Mouse (Mus musculus): ENCODE measurements around the gene Pole3. TPM values are rescaled to one million over a fixed set of nuclear protein-coding genes. Genes with fewer than 3 reads are reported as not detected.

Gene Pole3
- polyA plus RNA-seq, 1 experiment from 2014 or later, result 68.2 TPM

DNA sequence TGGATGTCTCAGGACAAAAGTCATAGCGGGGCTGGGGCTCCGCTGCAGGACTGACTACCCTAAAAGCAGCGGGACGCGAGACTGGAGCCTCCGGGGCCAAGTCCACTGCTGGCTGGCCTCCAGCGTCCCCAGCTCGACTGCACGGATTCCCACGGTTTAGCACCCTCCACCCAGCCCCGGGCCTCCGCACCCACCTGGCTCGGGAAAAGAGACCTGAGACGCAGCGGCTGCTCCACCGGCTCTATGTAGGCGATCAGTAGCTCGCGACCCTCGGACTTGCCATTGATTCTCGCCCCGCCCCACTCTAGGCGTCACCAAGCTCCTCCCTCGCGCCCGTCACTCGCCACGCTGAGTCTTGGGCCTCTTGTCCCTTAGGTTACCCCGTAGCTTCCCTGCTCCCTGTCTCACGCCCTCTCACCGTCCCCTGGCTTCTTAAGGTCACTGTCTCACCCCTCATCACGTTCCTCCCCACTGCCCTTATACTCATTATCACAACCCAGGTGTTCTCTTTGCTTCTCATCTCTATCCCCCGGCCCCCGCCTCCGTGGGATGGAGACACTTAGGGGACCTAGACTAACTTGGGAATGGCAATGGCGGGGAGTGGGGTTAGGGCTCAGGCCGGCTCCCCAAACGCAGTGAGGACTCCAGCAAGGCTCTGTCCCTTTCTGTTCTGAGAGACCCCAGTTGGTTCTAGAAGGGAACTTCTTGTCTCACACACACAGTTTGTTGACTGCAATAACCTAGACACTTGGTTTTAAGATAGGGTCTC, 22.7 kb downstream of the Pole3 start:
- peak overlapping the region; percentile 78 for H3K27ac ChIP-seq
- peak overlapping the region; percentile 86 for H3K9ac ChIP-seq
- peak overlapping the region; percentile 79 for H3K4me3 ChIP-seq
- peaks cover 11% of the 10 kb centered on the region for H3K4me1 ChIP-seq (replicated peaks)
- H3K4me2 ChIP-seq, result peak overlapping the region; percentile 67
- H3K36me3 ChIP-seq, result peaks cover 28% of the 10 kb centered on the region
- H3K9me3 ChIP-seq, result no peaks in the 10 kb centered on the region
- H3K27me3 ChIP-seq, result no peaks in the 10 kb centered on the region
- peak; percentile 95 for ATAC-seq (ENCODE audit: low FRiP score)
- 2% methylated on average over 38 of the region's 38 CpGs for WGBS

DNA sequence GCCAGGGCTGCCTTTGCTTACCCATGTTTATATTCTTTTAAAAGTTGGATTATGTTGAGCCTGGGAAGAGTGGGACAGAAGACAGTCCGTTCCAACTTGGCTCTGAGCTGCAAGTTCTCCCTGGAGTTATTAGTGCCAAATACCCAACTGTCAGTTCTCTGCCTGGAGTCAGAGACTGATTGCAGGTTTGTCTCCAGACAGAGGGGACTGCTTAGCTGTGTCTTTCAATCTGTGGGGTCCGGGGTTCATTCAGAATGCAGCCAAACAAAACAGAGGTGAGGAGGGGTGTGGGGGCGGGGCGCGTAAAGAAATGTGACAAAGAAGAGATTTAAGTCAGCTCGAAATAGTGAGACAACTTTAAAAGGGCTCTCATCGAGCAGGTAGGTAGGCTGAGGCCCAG, 23.3 kb downstream of the Pole3 start:
- Histone ChIP-seq H3K4me3 (peak overlapping the region; percentile 79), H3K9ac (peak overlapping the region; percentile 86), H3K4me2 (peak overlapping the region; percentile 67), H3K27me3 (no peaks in the 10 kb centered on the region), H3K27ac (peak overlapping the region; percentile 78), H3K9me3 (no peaks in the 10 kb centered on the region), H3K36me3 (peaks cover 34% of the 10 kb centered on the region), H3K4me1 (replicated peaks) (peaks cover 11% of the 10 kb centered on the region)
- ATAC-seq (ENCODE audit: low FRiP score), result peak; percentile 31
- WGBS, result 3% methylated on average over 7 of the region's 7 CpGs

DNA sequence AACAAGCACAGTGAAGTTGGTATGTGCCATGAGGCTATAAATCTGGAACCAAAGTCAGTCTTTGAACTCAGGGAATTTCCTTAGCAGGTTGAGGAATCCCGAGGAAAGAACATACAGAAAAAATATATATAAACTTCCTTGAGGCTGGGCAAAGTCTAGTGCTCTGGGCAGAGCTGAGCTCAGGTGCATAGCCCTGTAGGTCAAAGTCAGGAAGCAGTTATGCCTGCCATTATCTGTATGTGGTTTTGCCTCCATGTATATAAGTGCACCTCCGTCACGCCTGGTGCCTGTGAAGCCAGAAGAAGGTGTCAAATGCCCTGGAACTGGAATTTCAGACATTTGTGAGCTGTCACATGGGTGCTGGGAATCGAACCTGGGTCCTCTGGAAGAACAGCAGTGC, 24.1 kb downstream of the Pole3 start:
- no peak overlapping the region for H3K9ac ChIP-seq
- 94% methylated on average over 4 of the region's 4 CpGs for WGBS
- H3K27me3 ChIP-seq, result no peaks in the 10 kb centered on the region
- H3K4me1 ChIP-seq (replicated peaks), result peaks cover 11% of the 10 kb centered on the region
- H3K4me3 ChIP-seq, result no peak overlapping the region
- peaks cover 41% of the 10 kb centered on the region for H3K36me3 ChIP-seq
- peak overlapping the region; percentile 67 for H3K4me2 ChIP-seq
- ATAC-seq (ENCODE audit: low FRiP score), result no peak
- no peak overlapping the region for H3K27ac ChIP-seq
- no peaks in the 10 kb centered on the region for H3K9me3 ChIP-seq

DNA sequence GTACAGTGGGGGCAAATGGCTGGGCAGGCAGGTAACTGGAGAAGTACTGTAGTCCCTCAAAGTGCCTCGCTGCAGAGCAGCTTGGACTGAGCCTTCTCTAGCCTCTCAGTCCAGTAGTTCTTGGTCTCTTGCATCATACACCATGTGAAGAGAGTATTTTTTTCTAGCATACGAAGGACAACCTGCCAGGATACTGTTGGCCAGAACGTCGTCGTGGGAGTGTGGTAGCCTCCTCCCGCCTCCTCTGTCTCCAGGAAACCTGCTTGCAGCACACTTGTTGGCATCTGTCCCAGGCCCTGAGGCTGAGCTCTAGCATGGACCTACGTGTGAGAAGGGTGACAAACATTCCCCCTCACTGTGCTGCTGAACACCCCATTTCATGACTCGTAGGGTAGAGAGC, 28.1 kb downstream of the Pole3 start:
- WGBS, result 80% methylated on average over 8 of the region's 8 CpGs
- no peak for ATAC-seq (ENCODE audit: low FRiP score)
- Histone ChIP-seq H3K36me3 (peaks cover 41% of the 10 kb centered on the region), H3K27me3 (no peaks in the 10 kb centered on the region), H3K4me2 (no peak overlapping the region), H3K4me1 (replicated peaks) (peaks cover 7% of the 10 kb centered on the region), H3K9me3 (no peaks in the 10 kb centered on the region), H3K27ac (no peak overlapping the region), H3K9ac (no peak overlapping the region), H3K4me3 (no peak overlapping the region)

DNA sequence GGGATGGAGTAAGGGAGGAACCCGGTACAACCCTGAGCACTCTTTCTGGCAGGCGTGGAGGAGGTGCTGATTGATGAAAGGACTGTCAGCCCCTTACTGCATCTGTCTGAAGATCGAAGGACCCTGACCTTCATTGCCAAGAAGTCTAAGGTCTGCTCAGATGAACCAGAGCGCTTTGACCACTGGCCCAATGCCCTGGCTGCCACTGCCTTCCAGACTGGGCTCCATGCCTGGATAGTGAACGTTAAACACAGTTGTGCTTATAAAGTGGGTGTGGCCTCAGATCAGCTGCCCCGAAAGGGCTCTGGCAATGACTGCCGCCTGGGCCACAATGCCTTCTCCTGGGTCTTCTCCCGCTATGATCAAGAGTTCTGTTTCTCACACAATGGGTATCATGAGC, 28.9 kb downstream of the Pole3 start:
- H3K27me3 ChIP-seq, result no peaks in the 10 kb centered on the region
- no peak overlapping the region for H3K9ac ChIP-seq
- 87% methylated on average over 8 of the region's 8 CpGs for WGBS
- H3K4me2 ChIP-seq, result no peak overlapping the region
- H3K9me3 ChIP-seq, result no peaks in the 10 kb centered on the region
- no peak overlapping the region for H3K4me3 ChIP-seq
- 0 out of 2 replicates have a peak, but pooled peaks cover under 1% of the 10 kb centered on the region for H3K4me1 ChIP-seq (replicated peaks)
- ATAC-seq (ENCODE audit: low FRiP score), result no peak
- no peak overlapping the region for H3K27ac ChIP-seq
- H3K36me3 ChIP-seq, result peaks cover 41% of the 10 kb centered on the region

DNA sequence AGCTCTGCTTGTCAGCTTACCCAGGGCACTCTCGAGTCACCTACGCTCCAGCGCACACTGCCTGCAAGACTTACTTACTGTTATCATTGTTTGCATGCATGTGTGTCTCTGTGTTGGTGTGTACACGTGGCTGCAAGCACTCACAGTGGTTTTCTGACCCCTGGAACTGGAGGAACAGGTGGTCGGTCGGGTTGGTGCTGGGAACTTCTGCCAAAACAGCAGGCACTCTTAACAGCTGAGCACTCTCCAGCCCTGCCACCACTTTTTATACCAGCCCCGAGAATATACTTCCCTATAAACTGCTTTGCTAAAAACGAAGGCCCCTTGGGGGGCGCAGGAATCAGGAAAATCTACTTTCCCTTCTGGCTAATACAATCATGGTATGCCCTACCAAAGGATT, 30.6 kb downstream of the Pole3 start:
- Histone ChIP-seq H3K9me3 (no peaks in the 10 kb centered on the region), H3K36me3 (peaks cover 33% of the 10 kb centered on the region), H3K9ac (no peak overlapping the region), H3K4me3 (no peak overlapping the region), H3K27ac (no peak overlapping the region), H3K4me2 (no peak overlapping the region), H3K27me3 (no peaks in the 10 kb centered on the region), H3K4me1 (replicated peaks) (no peaks in the 10 kb centered on the region)
- ATAC-seq (ENCODE audit: low FRiP score), result no peak
- WGBS, result 72% methylated on average over 9 of the region's 9 CpGs

DNA sequence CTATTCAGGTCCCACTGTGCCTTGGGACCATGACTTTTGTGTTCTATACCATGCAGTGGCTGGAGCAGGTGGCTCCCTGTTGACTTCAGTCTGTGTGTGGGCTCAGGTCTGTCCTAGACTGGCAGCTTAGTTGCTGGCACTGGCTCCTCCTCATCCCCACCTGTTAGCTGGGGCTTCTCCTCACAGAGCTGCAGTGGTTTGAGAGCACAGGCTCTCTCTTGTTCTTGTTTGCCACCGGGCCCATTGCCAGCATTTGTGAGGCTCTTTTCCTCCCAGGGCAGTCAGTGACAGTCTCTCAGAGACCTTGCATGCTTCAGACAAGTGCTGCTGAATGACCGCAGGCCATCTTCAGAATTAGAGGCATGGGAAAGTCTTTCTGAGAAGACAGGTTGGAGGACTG, 32.2 kb downstream of the Pole3 start:
- Histone ChIP-seq H3K4me2 (no peak overlapping the region), H3K27me3 (no peaks in the 10 kb centered on the region), H3K9me3 (no peaks in the 10 kb centered on the region), H3K27ac (no peak overlapping the region), H3K9ac (no peak overlapping the region), H3K4me3 (no peak overlapping the region), H3K36me3 (peaks cover 19% of the 10 kb centered on the region), H3K4me1 (replicated peaks) (no peaks in the 10 kb centered on the region)
- WGBS, result 81% methylated on average over 2 of the region's 2 CpGs
- no peak for ATAC-seq (ENCODE audit: low FRiP score)

DNA sequence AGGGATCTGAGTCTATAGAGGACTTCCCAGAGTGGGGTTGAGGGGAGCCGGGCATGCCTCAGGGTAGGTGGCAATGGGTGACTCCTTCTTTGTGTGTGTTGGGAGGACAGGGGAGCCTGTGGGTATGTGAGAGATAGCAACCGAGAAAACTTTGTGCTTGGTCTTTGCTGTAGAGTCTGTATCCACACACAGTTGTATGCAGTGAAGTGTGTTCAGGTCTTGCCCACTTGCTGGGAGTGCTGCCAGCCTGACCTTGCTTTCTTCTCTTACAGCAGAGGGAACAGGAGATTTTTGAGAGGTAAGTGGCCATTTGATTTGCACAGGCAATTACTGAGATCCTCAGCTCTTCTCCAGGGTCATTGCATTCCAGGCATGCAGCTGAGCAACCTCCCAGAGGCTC, 37.0 kb downstream of the Pole3 start:
- no peaks in the 10 kb centered on the region for H3K9me3 ChIP-seq
- H3K27me3 ChIP-seq, result no peaks in the 10 kb centered on the region
- H3K4me3 ChIP-seq, result no peak overlapping the region
- 98% methylated on average over 2 of the region's 2 CpGs for WGBS
- H3K4me2 ChIP-seq, result no peak overlapping the region
- H3K27ac ChIP-seq, result no peak overlapping the region
- no peak overlapping the region for H3K9ac ChIP-seq
- H3K4me1 ChIP-seq (replicated peaks), result no peaks in the 10 kb centered on the region
- no peak for ATAC-seq (ENCODE audit: low FRiP score)
- H3K36me3 ChIP-seq, result no peaks in the 10 kb centered on the region

DNA sequence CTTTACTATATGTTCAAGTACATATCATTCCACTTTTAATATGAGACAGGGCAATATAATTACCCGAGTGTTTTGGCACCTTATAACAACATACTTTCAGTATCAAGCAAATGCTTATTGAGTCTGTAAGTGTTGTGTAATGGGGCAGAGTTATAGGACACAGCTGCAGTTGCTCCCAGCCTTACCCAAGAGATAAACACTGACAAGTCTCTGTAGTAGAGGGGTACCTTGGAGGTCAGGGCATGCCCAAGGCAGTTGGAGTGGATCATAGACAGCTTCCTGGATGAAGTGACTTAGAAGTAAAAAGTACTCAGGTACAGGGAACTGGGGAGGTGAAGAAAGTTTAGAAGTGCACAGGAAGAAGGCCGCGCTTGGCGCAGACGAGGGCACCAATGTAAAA, 37.7 kb downstream of the Pole3 start:
- 96% methylated on average over 5 of the region's 5 CpGs for WGBS

DNA sequence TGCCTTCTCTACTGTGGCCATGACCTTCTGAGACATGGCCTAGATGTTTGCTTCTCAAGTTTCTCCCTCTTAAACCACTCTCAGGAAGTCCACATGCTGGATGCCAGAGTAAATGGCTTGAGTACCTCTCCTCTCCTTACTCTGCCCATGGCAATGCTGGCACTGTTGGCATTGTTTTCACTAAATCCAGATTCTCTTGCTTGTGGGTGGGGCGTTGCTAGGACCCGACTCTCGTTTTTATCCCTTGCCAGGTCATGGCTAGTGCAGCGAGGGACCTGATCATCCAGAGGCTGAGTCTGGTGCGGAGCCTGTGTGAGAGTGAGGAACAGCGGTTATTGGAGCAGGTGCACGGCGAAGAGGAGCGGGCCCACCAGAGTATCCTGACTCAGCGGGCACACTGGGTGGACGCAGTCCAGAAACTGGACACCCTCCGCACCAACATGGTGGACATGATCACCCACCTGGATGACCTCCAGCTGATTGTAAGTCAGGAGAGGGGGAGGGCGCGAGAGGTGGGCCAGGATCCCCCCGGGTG, 38.6 kb downstream of the Pole3 start:
- Histone ChIP-seq H3K36me3 (no peaks in the 10 kb centered on the region), H3K27me3 (peaks cover 14% of the 10 kb centered on the region), H3K4me1 (replicated peaks) (no peaks in the 10 kb centered on the region), H3K4me3 (no peak overlapping the region), H3K9me3 (no peaks in the 10 kb centered on the region), H3K4me2 (no peak overlapping the region), H3K9ac (no peak overlapping the region), H3K27ac (no peak overlapping the region)
- WGBS, result 93% methylated on average over 15 of the region's 15 CpGs
- ATAC-seq (ENCODE audit: low FRiP score), result no peak

More for the DNA sequence above, 37.7 kb downstream of the Pole3 start:
- Histone ChIP-seq H3K9ac (no peak overlapping the region), H3K27me3 (peaks cover 4% of the 10 kb centered on the region), H3K9me3 (no peaks in the 10 kb centered on the region), H3K4me1 (replicated peaks) (no peaks in the 10 kb centered on the region), H3K27ac (no peak overlapping the region), H3K36me3 (no peaks in the 10 kb centered on the region), H3K4me3 (no peak overlapping the region), H3K4me2 (no peak overlapping the region)
- ATAC-seq (ENCODE audit: low FRiP score), result no peak

DNA sequence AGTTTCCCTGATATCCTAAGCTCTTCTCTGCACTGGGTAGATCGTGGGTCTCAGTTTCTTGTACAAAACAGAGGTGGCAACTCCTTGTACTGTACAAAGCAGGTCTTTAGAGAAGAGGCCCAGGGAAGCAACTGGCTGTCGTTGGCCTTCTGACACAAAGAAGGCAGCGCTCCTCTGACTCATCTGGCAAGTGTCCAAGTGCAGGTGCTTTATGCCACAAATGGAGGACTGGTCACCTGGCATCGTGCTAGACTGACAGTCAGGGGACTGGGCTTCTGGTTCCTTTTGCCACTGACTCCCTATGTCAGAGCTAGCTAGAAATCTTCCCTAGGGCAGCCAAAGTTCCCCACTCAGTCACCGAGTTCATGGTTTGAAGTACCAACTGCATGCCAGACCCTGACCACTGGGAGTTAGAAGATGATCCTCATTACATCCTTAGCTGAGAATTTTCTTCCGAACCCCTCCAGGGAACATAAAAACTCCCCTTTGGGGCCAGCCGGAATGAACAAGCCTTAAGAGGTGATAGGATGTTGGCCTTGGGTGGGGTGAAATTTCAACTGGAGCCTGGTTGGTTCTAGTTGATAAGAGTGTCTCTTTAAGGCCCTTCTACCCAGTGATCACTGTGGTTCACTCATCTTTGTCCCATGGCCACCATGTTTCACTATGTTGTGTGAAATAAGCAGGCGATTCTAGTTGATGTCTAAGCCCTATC, 39.3 kb downstream of the Pole3 start:
- H3K4me2 ChIP-seq, result no peak overlapping the region
- H3K9ac ChIP-seq, result no peak overlapping the region
- H3K27ac ChIP-seq, result no peak overlapping the region
- ATAC-seq (ENCODE audit: low FRiP score), result no peak
- 0 out of 2 replicates have a peak, but pooled peaks cover 3% of the 10 kb centered on the region for H3K4me1 ChIP-seq (replicated peaks)
- WGBS, result 89% methylated on average over 8 of the region's 8 CpGs
- H3K9me3 ChIP-seq, result no peaks in the 10 kb centered on the region
- no peaks in the 10 kb centered on the region for H3K36me3 ChIP-seq
- H3K4me3 ChIP-seq, result no peak overlapping the region
- H3K27me3 ChIP-seq, result peaks cover 20% of the 10 kb centered on the region

DNA sequence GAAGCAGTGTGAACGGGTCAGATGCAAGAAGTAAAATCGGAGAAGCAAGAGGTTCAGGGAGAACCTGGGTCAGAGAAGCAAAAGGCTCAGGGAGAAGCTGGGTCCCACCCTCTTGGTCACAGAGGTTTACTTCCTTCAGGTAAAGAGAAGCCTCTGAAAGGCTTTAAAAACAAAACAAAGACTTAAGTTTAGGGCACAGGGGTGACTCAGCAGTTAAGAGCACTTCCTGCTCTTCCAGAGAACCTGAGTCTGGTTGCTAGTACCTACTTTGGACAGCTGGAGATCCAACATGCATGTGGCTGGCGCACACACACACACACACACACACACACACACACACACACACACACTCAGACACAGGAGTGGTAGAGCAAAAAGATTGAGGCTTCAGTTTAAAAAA, 39.9 kb downstream of the Pole3 start:
- WGBS, result 81% methylated on average over 3 of the region's 3 CpGs
- ATAC-seq (ENCODE audit: low FRiP score), result no peak
- H3K27me3 ChIP-seq, result peaks cover 27% of the 10 kb centered on the region
- no peak overlapping the region for H3K27ac ChIP-seq
- H3K4me1 ChIP-seq (replicated peaks), result peaks cover 6% of the 10 kb centered on the region
- H3K9ac ChIP-seq, result no peak overlapping the region
- H3K4me2 ChIP-seq, result no peak overlapping the region
- H3K36me3 ChIP-seq, result no peaks in the 10 kb centered on the region
- H3K4me3 ChIP-seq, result no peak overlapping the region
- no peaks in the 10 kb centered on the region for H3K9me3 ChIP-seq

Data from hindbrain, embryonic 13.5 days (tissue).